Mouse (Mus musculus): Measurements from ENCODE around the gene Rap1b. TPM values are rescaled to one million over a fixed set of nuclear protein-coding genes. Genes with fewer than 3 reads are reported as not detected.

Rap1b gene
- polyA plus RNA-seq, 1 experiment from 2014 or later: 145 TPM

GRCm38 (mm10) chr10:117862014-117862580 is 16.3 kb upstream of the Rap1b start:
- Histone ChIP-seq H3K4me1 (replicated peaks; ENCODE audit: control insufficient read depth, insufficient read depth, low read length) (no peaks in the 10 kb centered on the region), H3K4me3 (replicated peaks; ENCODE audit: low read length) (no peak overlapping the region), H3K27ac (ENCODE audit: low read length) (no peak overlapping the region), H3K9ac (replicated peaks; ENCODE audit: low read depth, low read length) (no peak overlapping the region), H3K4me2 (ENCODE audit: low read length) (no peak overlapping the region), H3K9me3 (ENCODE audit: control insufficient read depth, low read length) (no peaks in the 10 kb centered on the region), H3K27me3 (replicated peaks; ENCODE audit: control insufficient read depth, insufficient read depth, low read length) (no peaks in the 10 kb centered on the region), H3K36me3 (ENCODE audit: control insufficient read depth, insufficient read depth) (no peaks in the 10 kb centered on the region)
- 80% methylated on average over 11 of the region's 11 CpGs for WGBS
- ATAC-seq: no peak

GRCm38 (mm10) chr10:117860958-117861357 is 15.1 kb upstream of the Rap1b start:
- 87% methylated on average over 16 of the region's 16 CpGs for WGBS
- no peak overlapping the region for H3K4me2 ChIP-seq (ENCODE audit: low read length)
- H3K4me3 ChIP-seq (replicated peaks; ENCODE audit: low read length): no peak overlapping the region
- no peak overlapping the region for H3K9ac ChIP-seq (replicated peaks; ENCODE audit: low read depth, low read length)
- no peaks in the 10 kb centered on the region for H3K4me1 ChIP-seq (replicated peaks; ENCODE audit: control insufficient read depth, insufficient read depth, low read length)
- no peaks in the 10 kb centered on the region for H3K27me3 ChIP-seq (replicated peaks; ENCODE audit: control insufficient read depth, insufficient read depth, low read length)
- no peak overlapping the region for H3K27ac ChIP-seq (ENCODE audit: low read length)
- H3K36me3 ChIP-seq (ENCODE audit: control insufficient read depth, insufficient read depth): no peaks in the 10 kb centered on the region
- no peaks in the 10 kb centered on the region for H3K9me3 ChIP-seq (ENCODE audit: control insufficient read depth, low read length)
- no peak for ATAC-seq

GRCm38 (mm10) chr10:117860361-117860760 is 14.5 kb upstream of the Rap1b start:
- H3K4me3 ChIP-seq (replicated peaks; ENCODE audit: low read length): no peak overlapping the region
- H3K9ac ChIP-seq (replicated peaks; ENCODE audit: low read depth, low read length): no peak overlapping the region
- no peaks in the 10 kb centered on the region for H3K9me3 ChIP-seq (ENCODE audit: control insufficient read depth, low read length)
- H3K4me1 ChIP-seq (replicated peaks; ENCODE audit: control insufficient read depth, insufficient read depth, low read length): no peaks in the 10 kb centered on the region
- H3K27me3 ChIP-seq (replicated peaks; ENCODE audit: control insufficient read depth, insufficient read depth, low read length): no peaks in the 10 kb centered on the region
- H3K27ac ChIP-seq (ENCODE audit: low read length): no peak overlapping the region
- no peaks in the 10 kb centered on the region for H3K36me3 ChIP-seq (ENCODE audit: control insufficient read depth, insufficient read depth)
- 72% methylated on average over 7 of the region's 7 CpGs for WGBS
- ATAC-seq: no peak
- no peak overlapping the region for H3K4me2 ChIP-seq (ENCODE audit: low read length)

GRCm38 (mm10) chr10:117859800-117860199 is 14.0 kb upstream of the Rap1b start:
- no peak for ATAC-seq
- WGBS: 86% methylated on average over 11 of the region's 11 CpGs
- H3K9me3 ChIP-seq (ENCODE audit: control insufficient read depth, low read length): no peaks in the 10 kb centered on the region
- no peaks in the 10 kb centered on the region for H3K4me1 ChIP-seq (replicated peaks; ENCODE audit: control insufficient read depth, insufficient read depth, low read length)
- H3K9ac ChIP-seq (replicated peaks; ENCODE audit: low read depth, low read length): no peak overlapping the region
- H3K4me2 ChIP-seq (ENCODE audit: low read length): no peak overlapping the region
- no peak overlapping the region for H3K4me3 ChIP-seq (replicated peaks; ENCODE audit: low read length)
- no peak overlapping the region for H3K27ac ChIP-seq (ENCODE audit: low read length)
- no peaks in the 10 kb centered on the region for H3K27me3 ChIP-seq (replicated peaks; ENCODE audit: control insufficient read depth, insufficient read depth, low read length)
- H3K36me3 ChIP-seq (ENCODE audit: control insufficient read depth, insufficient read depth): no peaks in the 10 kb centered on the region

GRCm38 (mm10) chr10:117858241-117858640 is 12.4 kb upstream of the Rap1b start:
- no peak overlapping the region for H3K4me3 ChIP-seq (replicated peaks; ENCODE audit: low read length)
- no peak for ATAC-seq

GRCm38 (mm10) chr10:117856001-117856720 is 10.3 kb upstream of the Rap1b start:
- no peak for ATAC-seq
- Histone ChIP-seq H3K4me1 (replicated peaks; ENCODE audit: control insufficient read depth, insufficient read depth, low read length) (no peaks in the 10 kb centered on the region), H3K27ac (ENCODE audit: low read length) (no peak overlapping the region), H3K9ac (replicated peaks; ENCODE audit: low read depth, low read length) (no peak overlapping the region), H3K27me3 (replicated peaks; ENCODE audit: control insufficient read depth, insufficient read depth, low read length) (no peaks in the 10 kb centered on the region), H3K4me2 (ENCODE audit: low read length) (no peak overlapping the region), H3K36me3 (ENCODE audit: control insufficient read depth, insufficient read depth) (no peaks in the 10 kb centered on the region), H3K9me3 (ENCODE audit: control insufficient read depth, low read length) (no peaks in the 10 kb centered on the region), H3K4me3 (replicated peaks; ENCODE audit: low read length) (no peak overlapping the region)
- 87% methylated on average over 8 of the region's 8 CpGs for WGBS

More at GRCm38 (mm10) chr10:117858241-117858640, 12.4 kb upstream of the Rap1b start:
- Histone ChIP-seq H3K27ac (ENCODE audit: low read length) (no peak overlapping the region), H3K9me3 (ENCODE audit: control insufficient read depth, low read length) (no peaks in the 10 kb centered on the region), H3K4me2 (ENCODE audit: low read length) (no peak overlapping the region), H3K27me3 (replicated peaks; ENCODE audit: control insufficient read depth, insufficient read depth, low read length) (no peaks in the 10 kb centered on the region), H3K9ac (replicated peaks; ENCODE audit: low read depth, low read length) (no peak overlapping the region), H3K36me3 (ENCODE audit: control insufficient read depth, insufficient read depth) (no peaks in the 10 kb centered on the region), H3K4me1 (replicated peaks; ENCODE audit: control insufficient read depth, insufficient read depth, low read length) (no peaks in the 10 kb centered on the region)
- WGBS: 78% methylated on average over 5 of the region's 5 CpGs

- H3K9me3 ChIP-seq (ENCODE audit: control insufficient read depth, low read length): no peaks in the 10 kb centered on the region
- H3K27ac ChIP-seq (ENCODE audit: low read length): no peak overlapping the region
- no peak for ATAC-seq
- WGBS: 90% methylated on average over 10 of the region's 10 CpGs
- H3K27me3 ChIP-seq (replicated peaks; ENCODE audit: control insufficient read depth, insufficient read depth, low read length): no peaks in the 10 kb centered on the region
- H3K4me1 ChIP-seq (replicated peaks; ENCODE audit: control insufficient read depth, insufficient read depth, low read length): no peaks in the 10 kb centered on the region
- H3K9ac ChIP-seq (replicated peaks; ENCODE audit: low read depth, low read length): no peak overlapping the region
- H3K4me2 ChIP-seq (ENCODE audit: low read length): no peak overlapping the region
- H3K36me3 ChIP-seq (ENCODE audit: control insufficient read depth, insufficient read depth): no peaks in the 10 kb centered on the region
- no peak overlapping the region for H3K4me3 ChIP-seq (replicated peaks; ENCODE audit: low read length)
Measured at GRCm38 (mm10) chr10:117852648-117853192, 6.9 kb upstream of the Rap1b start.

- Histone ChIP-seq H3K9me3 (ENCODE audit: control insufficient read depth, low read length) (no peaks in the 10 kb centered on the region), H3K36me3 (ENCODE audit: control insufficient read depth, insufficient read depth) (no peaks in the 10 kb centered on the region), H3K4me2 (ENCODE audit: low read length) (no peak overlapping the region), H3K27me3 (replicated peaks; ENCODE audit: control insufficient read depth, insufficient read depth, low read length) (no peaks in the 10 kb centered on the region), H3K4me3 (replicated peaks; ENCODE audit: low read length) (no peak overlapping the region), H3K27ac (ENCODE audit: low read length) (no peak overlapping the region), H3K9ac (replicated peaks; ENCODE audit: low read depth, low read length) (no peak overlapping the region), H3K4me1 (replicated peaks; ENCODE audit: control insufficient read depth, insufficient read depth, low read length) (peaks cover 11% of the 10 kb centered on the region)
- 38% methylated on average over 3 of the region's 3 CpGs for WGBS
- no peak for ATAC-seq
Measured at GRCm38 (mm10) chr10:117848981-117849380, 3.1 kb upstream of the Rap1b start.

GRCm38 (mm10) chr10:117846796-117847195 is 961 bp upstream of the Rap1b start:
- no peak overlapping the region; the same call in 1 of the 2 replicates for H3K9ac ChIP-seq (replicated peaks; ENCODE audit: low read depth, low read length)
- no peaks in the 10 kb centered on the region for H3K36me3 ChIP-seq (ENCODE audit: control insufficient read depth, insufficient read depth)
- peak overlapping the region; percentile 57 for H3K4me2 ChIP-seq (ENCODE audit: low read length)
- no peak overlapping the region; the same call in none of the 2 replicates for H3K27ac ChIP-seq (ENCODE audit: low read length)
- ATAC-seq: no peak
- H3K27me3 ChIP-seq (replicated peaks; ENCODE audit: control insufficient read depth, insufficient read depth, low read length): no peaks in the 10 kb centered on the region
- H3K4me1 ChIP-seq (replicated peaks; ENCODE audit: control insufficient read depth, insufficient read depth, low read length): peaks cover 16% of the 10 kb centered on the region
- H3K9me3 ChIP-seq (ENCODE audit: control insufficient read depth, low read length): no peaks in the 10 kb centered on the region
- H3K4me3 ChIP-seq (replicated peaks; ENCODE audit: low read length): no peak overlapping the region; the same call in 1 of the 2 replicates
- WGBS: 36% methylated on average over 9 of the region's 9 CpGs

All from forebrain, embryonic 16.5 days (tissue).